Mouse (Mus musculus): Measurements from ENCODE around the gene Mbd3. TPM values are rescaled to one million over a fixed set of nuclear protein-coding genes. Genes with fewer than 3 reads are reported as not detected.

Mbd3 gene
- total RNA-seq (2021): 100 to 1,000 TPM; 107 to 120 TPM
- long read RNA-seq, experiment 1, transcript Mbd3-201 (7 exons, 1,662 nt): minor isoform, 20 of 165 reads
- long read RNA-seq, experiment 1, transcript Mbd3-203 (7 exons, 1,222 nt): minor isoform, 16 of 165 reads
- long read RNA-seq, experiment 1, transcript Mbd3-204 (7 exons, 1,566 nt): major isoform, 72 of 165 reads
- long read RNA-seq, experiment 1, partial matches to known transcripts: 45 of 165 reads
- long read RNA-seq, experiment 1, other reads (novel, unspliced or antisense): 8 of 165 reads
- long read RNA-seq, experiment 2, transcript Mbd3-204 (7 exons, 1,566 nt): major isoform, 74 of 171 reads
- long read RNA-seq, experiment 2, transcript Mbd3-201 (7 exons, 1,662 nt): minor isoform, 27 of 171 reads
- long read RNA-seq, experiment 2, transcript Mbd3-203 (7 exons, 1,222 nt): minor isoform, 9 of 171 reads
- long read RNA-seq, experiment 2, partial matches to known transcripts: 45 of 171 reads
- long read RNA-seq, experiment 2, other reads (novel, unspliced or antisense): 13 of 171 reads

GRCm38 (mm10) chr10:80399191-80399972, at the start of gene Mbd3:
Gene Mbd3, minus strand, starts transcription at chr10:80399550.
- DNase-seq: peak; percentile 99

GRCm38 (mm10) chr10:80445898-80446601, 46.7 kb upstream of the Mbd3 start:
- peak; percentile 76 for DNase-seq

- no peak for DNase-seq
These were observed 45.7 kb upstream of the Mbd3 start for GRCm38 (mm10) chr10:80445052-80445451.

GRCm38 (mm10) chr10:80444339-80445045, 45.1 kb upstream of the Mbd3 start:
- peak; percentile 63 for DNase-seq

- DNase-seq: no peak
These were observed 44.4 kb upstream of the Mbd3 start for GRCm38 (mm10) chr10:80443575-80444278.

GRCm38 (mm10) chr10:80442989-80443388, 43.6 kb upstream of the Mbd3 start:
- DNase-seq: no peak

- no peak for DNase-seq
These were observed 42.2 kb upstream of the Mbd3 start for GRCm38 (mm10) chr10:80441598-80441997.

- no peak for DNase-seq
These were observed 40.7 kb upstream of the Mbd3 start for GRCm38 (mm10) chr10:80440031-80440430.

GRCm38 (mm10) chr10:80437973-80438372, 38.6 kb upstream of the Mbd3 start:
- DNase-seq: no peak

GRCm38 (mm10) chr10:80436276-80436675, 36.9 kb upstream of the Mbd3 start:
- DNase-seq: no peak

GRCm38 (mm10) chr10:80435764-80436163, 36.4 kb upstream of the Mbd3 start:
- DNase-seq: no peak

- no peak for DNase-seq
These were observed 35.5 kb upstream of the Mbd3 start for GRCm38 (mm10) chr10:80434823-80435222.

- DNase-seq: no peak
These were observed 34.9 kb upstream of the Mbd3 start for GRCm38 (mm10) chr10:80434233-80434592.

- peak; percentile 97 for DNase-seq
These were observed 34.3 kb upstream of the Mbd3 start, which contains the start of gene Tcf3 for GRCm38 (mm10) chr10:80433513-80434232. Gene Tcf3, minus strand, starts transcription at chr10:80433647.

- peak; percentile 49 for DNase-seq
These were observed 33.7 kb upstream of the Mbd3 start for GRCm38 (mm10) chr10:80432936-80433512.

GRCm38 (mm10) chr10:80432387-80432785, 33.0 kb upstream of the Mbd3 start:
- no peak for DNase-seq

- DNase-seq: no peak
These were observed 32.4 kb upstream of the Mbd3 start for GRCm38 (mm10) chr10:80431570-80432386.

- no peak for DNase-seq
These were observed 31.1 kb upstream of the Mbd3 start for GRCm38 (mm10) chr10:80430375-80430980.

GRCm38 (mm10) chr10:80429800-80430199, 30.4 kb upstream of the Mbd3 start:
- no peak for DNase-seq
